8 mouse cellular contexts compared by ENCODE assay signal in genomic region chr11:70334477-70334876, GRCm38 (mm10). TPM values are rescaled to one million over a fixed set of nuclear protein-coding genes. Genes with fewer than 3 reads are reported as not detected.
DNase-seq lines count a peak whose midpoint lies in the region; ATAC-seq and TF ChIP-seq lines count a peak whose summit lies in the region.

No protein-coding gene starts in this region.

- peak; percentile 39 for DNase-seq in gastrocnemius, adult 2 months
- no peak for DNase-seq in gastrocnemius, postnatal 25 days
- DNase-seq in CD4-positive helper T cell, adult 2 months (ENCODE audit: low read depth, low spot score) = peak; percentile 48
- DNase-seq in adrenal gland, postnatal 4 days (ENCODE audit: low spot score in 2 of 2) = peak; percentile 36 to 43
- peak; percentile 52 for DNase-seq in forelimb bud, embryonic 11.5 days (ENCODE audit: low read depth, low spot score)
- DNase-seq in layer of hippocampus, postnatal 10 days (ENCODE audit: low spot score in 2 of 2) = peak; percentile 76 to 79
- DNase-seq in stomach, postnatal 0 days (ENCODE audit: low spot score) = peak; percentile 71

- H3K27me3 ChIP-seq in stomach, postnatal 0 days (ENCODE audit: control insufficient read depth, insufficient read depth, low read length) = no peaks in the 10 kb centered on the region

- H3K4me1 ChIP-seq in stomach, postnatal 0 days (replicated peaks; ENCODE audit: control insufficient read depth, insufficient read depth) = no peaks in the 10 kb centered on the region

- no peak overlapping the region for H3K27ac ChIP-seq in gastrocnemius, adult 2 months
- no peak overlapping the region for H3K27ac ChIP-seq in stomach, postnatal 0 days (replicated peaks)

- no peaks in the 10 kb centered on the region for H3K9me3 ChIP-seq in stomach, postnatal 0 days (ENCODE audit: control insufficient read depth, low read length)

- intact Hi-C loops in gastrocnemius, adult 2 months (cut with DNase I) = no loop called here

- ATAC-seq in megakaryocyte progenitor cell, adult 5-6 weeks (replicated peaks; ENCODE audit: poor library complexity) = peak; percentile 76
- 0 out of 2 replicates have a peak, but pooled peaks have one; percentile 63 for ATAC-seq in stomach, postnatal 0 days (ENCODE audit: low FRiP score, low TSS enrichment)

- H3K4me3 ChIP-seq in gastrocnemius, adult 2 months = no peak overlapping the region
- no peak overlapping the region for H3K4me3 ChIP-seq in stomach, postnatal 0 days (ENCODE audit: low read depth, low read length)

- 28% methylated on average over 4 of the region's 4 CpGs for WGBS in stomach, postnatal 0 days

- no peak for TF ChIP-seq EP300 in stomach, postnatal 0 days (optimal IDR thresholded peaks at IDR 0.05)

- H3K9ac ChIP-seq in stomach, postnatal 0 days (ENCODE audit: low read length) = no peak overlapping the region

- no peak overlapping the region for H3K4me2 ChIP-seq in stomach, postnatal 0 days (replicated peaks; ENCODE audit: low read depth)

- peak; percentile 69 for TF ChIP-seq CTCF in gastrocnemius, adult 2 months (IDR thresholded peaks at IDR 0.05)
- TF ChIP-seq CTCF in stomach, postnatal 0 days (IDR thresholded peaks at IDR 0.05; ENCODE audit: low read depth) = peak; percentile 82

- H3K36me3 ChIP-seq in stomach, postnatal 0 days (ENCODE audit: control insufficient read depth, insufficient read depth, low read length) = no peaks in the 10 kb centered on the region

RNA-seq across cellular contexts. Expression of gene Alox12e, which starts 12.0 kb away (rescaled TPM):
- total RNA-seq in gastrocnemius, adult 2 months (2021) = not detected
- total RNA-seq in gastrocnemius, postnatal 25 days (2021) = not detected
- not detected for total RNA-seq in adrenal gland, postnatal 4 days (2021)
- not detected for total RNA-seq in layer of hippocampus, postnatal 10 days (2021)
- 0.39 TPM in 1 of 2 replicates, not detected in the other for total RNA-seq in megakaryocyte progenitor cell, adult 5-6 weeks (2015)
- total RNA-seq in megakaryocyte progenitor cell, adult 5-6 weeks (2017) = not detected in 2 replicates
- 0.05 and 0.17 TPM in 2 replicates for polyA plus RNA-seq in stomach, postnatal 0 days (2015; fragmentation: Nextera tagmentation; extraction: Ambion mirVana)

RNA-seq across cellular contexts. Expression of gene Alox15, which starts 17.4 kb away (rescaled TPM):
- under 1 TPM in 1 of 2 experiments, not detected in 1; 0.17 TPM for total RNA-seq in gastrocnemius, adult 2 months (2021)
- total RNA-seq in gastrocnemius, postnatal 25 days (2021) = under 1 TPM in 1 of 2 experiments, not detected in 1; 0.91 TPM
- 1 to 10 TPM in 1 of 2 experiments, under 1 TPM in 1; 0.95 to 1.5 TPM for total RNA-seq in adrenal gland, postnatal 4 days (2021)
- total RNA-seq in layer of hippocampus, postnatal 10 days (2021) = not detected
- 1.4 and 1.6 TPM in 2 replicates for total RNA-seq in megakaryocyte progenitor cell, adult 5-6 weeks (2015)
- total RNA-seq in megakaryocyte progenitor cell, adult 5-6 weeks (2017) = 1.2 TPM in 2 replicates
- 3.2 and 12.3 TPM in 2 replicates for polyA plus RNA-seq in stomach, postnatal 0 days (2015; fragmentation: Nextera tagmentation; extraction: Ambion mirVana)
